Mouse (Mus musculus) retina, postnatal 1 day (tissue): Measurements from ENCODE around the gene Ppp4c.

Experiments used
- DNase-seq: peaks from one replicate; pipeline ENCODE4 v3.0.0-alpha.2; 2012

Gene Ppp4c

GRCm38 (mm10) chr7:126791851-126792720, at the start of gene Ppp4c:
Gene Ppp4c (minus strand): TSS chr7:126792496.
- DNase-seq: peak; percentile 99

GRCm38 (mm10) chr7:126833294-126833693, 41.0 kb upstream of the Ppp4c start:
- no peak for DNase-seq

- peak; percentile 91 for DNase-seq
Measured at GRCm38 (mm10) chr7:126832036-126832598, 39.8 kb upstream of the Ppp4c start.

GRCm38 (mm10) chr7:126831539-126831938, 39.2 kb upstream of the Ppp4c start, which contains the start of gene 4930451I11Rik:
Gene 4930451I11Rik (minus strand): TSS chr7:126831639.
- DNase-seq: no peak

- DNase-seq: peak; percentile 50
Measured at GRCm38 (mm10) chr7:126825952-126826351, 33.7 kb upstream of the Ppp4c start.

GRCm38 (mm10) chr7:126825403-126825802, 33.1 kb upstream of the Ppp4c start:
- DNase-seq: peak; percentile 30

GRCm38 (mm10) chr7:126823940-126824339, 31.6 kb upstream of the Ppp4c start:
- DNase-seq: peak; percentile 34

GRCm38 (mm10) chr7:126823202-126823711, 31.0 kb upstream of the Ppp4c start:
- DNase-seq: peak; percentile 78

GRCm38 (mm10) chr7:126822741-126823140, 30.4 kb upstream of the Ppp4c start:
- DNase-seq: peak; percentile 13

GRCm38 (mm10) chr7:126821835-126822511, 29.7 kb upstream of the Ppp4c start:
- DNase-seq: peak; percentile 91

- no peak for DNase-seq
Measured at GRCm38 (mm10) chr7:126818818-126819217, 26.5 kb upstream of the Ppp4c start.

- DNase-seq: no peak
Measured at GRCm38 (mm10) chr7:126817595-126817994, 25.3 kb upstream of the Ppp4c start.

GRCm38 (mm10) chr7:126816494-126816893, 24.2 kb upstream of the Ppp4c start:
- DNase-seq: no peak

- no peak for DNase-seq
Measured at GRCm38 (mm10) chr7:126815726-126816222, 23.5 kb upstream of the Ppp4c start.

- DNase-seq: no peak
Measured at GRCm38 (mm10) chr7:126809723-126810369, 17.6 kb upstream of the Ppp4c start.

- peak; percentile 96 for DNase-seq
Measured at GRCm38 (mm10) chr7:126808703-126809455, 16.6 kb upstream of the Ppp4c start.

- DNase-seq: no peak
Measured at GRCm38 (mm10) chr7:126807405-126807804, 15.1 kb upstream of the Ppp4c start.

- no peak for DNase-seq
Measured at GRCm38 (mm10) chr7:126806956-126807355, 14.7 kb upstream of the Ppp4c start.

- no peak for DNase-seq
Measured at GRCm38 (mm10) chr7:126803751-126804150, 11.5 kb upstream of the Ppp4c start.

- no peak for DNase-seq
Measured at GRCm38 (mm10) chr7:126803181-126803580, 10.9 kb upstream of the Ppp4c start.

GRCm38 (mm10) chr7:126802134-126802889, 10.0 kb upstream of the Ppp4c start:
- DNase-seq: no peak
